16 mouse cellular contexts compared by ENCODE assay signal in genomic region chr1:156995180-156995951, GRCm38 (mm10). TPM values are rescaled to one million over a fixed set of nuclear protein-coding genes. Genes with fewer than 3 reads are reported as not detected.
DNase-seq lines count a peak whose midpoint lies in the region; ATAC-seq and TF ChIP-seq lines count a peak whose summit lies in the region.
"Had no signal": no experiment of that assay in that cellular context is flagged by ENCODE, and none has a peak within 500 bp of the region (broad histone marks: within the 10 kb centered on the region; RNA-seq: fewer than 3 reads in every experiment).

No protein-coding gene starts in this region.

- H3K9me3 ChIP-seq in G1E (replicated peaks), result no peaks in the 10 kb centered on the region

- no peak for TF ChIP-seq CTCF in G1E (IDR thresholded peaks at IDR 0.05; ENCODE audit: low read depth, low read length)
- TF ChIP-seq CTCF in embryonic fibroblast, embryonic 13.5 days (IDR thresholded peaks at IDR 0.05; ENCODE audit: borderline replicate concordance, insufficient read depth, low read length), result no peak

- H3K36me3 ChIP-seq in G1E (replicated peaks), result no peaks in the 10 kb centered on the region

- peak overlapping the region; percentile 64 for H3K27ac ChIP-seq in embryonic fibroblast, embryonic 13.5 days (ENCODE audit: insufficient read depth, low read length)
- H3K27ac ChIP-seq: kidney, postnatal 0 days had no signal

- peaks cover 65% of the 10 kb centered on the region for H3K4me1 ChIP-seq in G1E (ENCODE audit: insufficient read depth, low read depth, low read length)
- H3K4me1 ChIP-seq in embryonic fibroblast, embryonic 13.5 days (ENCODE audit: control insufficient read depth, insufficient read depth, low read length), result peaks cover 4% of the 10 kb centered on the region

- H3K4me3 ChIP-seq in G1E (ENCODE audit: low read depth, low read length), result no peak overlapping the region
- H3K4me3 ChIP-seq in embryonic fibroblast, embryonic 13.5 days (ENCODE audit: insufficient read depth, low read length), result no peak overlapping the region

- ATAC-seq in frontal cortex, adult (ENCODE audit: low TSS enrichment), result peak; percentile 46; the same call in 1 of the 2 replicates
- peak; percentile 56 for ATAC-seq in G1E (ENCODE audit: extremely low read depth, insufficient number of reproducible peaks, low FRiP score, poor library complexity, severe bottlenecking)
- ATAC-seq in megakaryocyte progenitor cell, adult 5-6 weeks (replicated peaks; ENCODE audit: poor library complexity), result peak; percentile 40

- peaks cover 14% of the 10 kb centered on the region for H3K27me3 ChIP-seq in G1E (ENCODE audit: insufficient read depth, low read length)

- no peak for TF ChIP-seq POLR2A in embryonic fibroblast, embryonic 13.5 days (IDR thresholded peaks at IDR 0.05; ENCODE audit: low read depth, low read length)

- DNase-seq in frontal cortex, postnatal 10 days (ENCODE audit: low spot score in 2 of 2), result no peak
- DNase-seq in G1E (ENCODE audit: low spot score), result no peak
- no peak for DNase-seq in layer of hippocampus, adult 18-20 months (ENCODE audit: low spot score in 2 of 2)
- no peak for DNase-seq in T-cell, adult 2 months (ENCODE audit: low spot score)
- DNase-seq in frontal cortex, adult 2 months (ENCODE audit: extremely low spot score in 1 of 2, low spot score in 1 of 2), result no peak
- DNase-seq: cerebellum, postnatal 10 days; heart, adult 11 months; heart, postnatal 14 days; layer of hippocampus, adult 9-11 months; lung, adult 18-20 months; lung, postnatal 4 days; thymus, postnatal 36 days had no signal

RNA-seq across cellular contexts. Expression of gene Ralgps2, which starts 55.9 kb away (rescaled TPM):
- 12.4 and 24.2 TPM in 2 replicates for total RNA-seq in G1E (2014; fragmentation: Nextera tagmentation)
- total RNA-seq in G1E (2017), result 24.5 and 32.2 TPM in 2 replicates
- 9.3 and 9.8 TPM in 2 replicates for polyA plus RNA-seq in G1E (2012)
- 4.5 and 10.7 TPM in 2 replicates for polyA plus RNA-seq in embryonic fibroblast, embryonic 13.5 days (2011; ENCODE audit: insufficient read length, low read depth, missing spikeins)
- total RNA-seq in megakaryocyte progenitor cell, adult 5-6 weeks (2015), result 12.8 and 19.5 TPM in 2 replicates
- 32.5 and 34.0 TPM in 2 replicates for total RNA-seq in megakaryocyte progenitor cell, adult 5-6 weeks (2017)
- total RNA-seq in layer of hippocampus, adult 18-20 months (2021), result 10 to 100 TPM; 64.3 to 72.6 TPM
- polyA plus RNA-seq in frontal cortex, adult 2 months (2012; rRNA removed), result 32.5 and 35.4 TPM in 2 replicates
